Mouse (Mus musculus) megakaryocyte-erythroid progenitor cell, adult 5-6 weeks (primary cell): Measurements from ENCODE around the gene Ptprd. TPM values are rescaled to one million over a fixed set of nuclear protein-coding genes. Genes with fewer than 3 reads are reported as not detected.
"Not testable (repeated sequence)": the region's sequence is repeated elsewhere in the genome, so short reads cannot be mapped to it uniquely, and the experiment has no call there.

Experiments
- ATAC-seq: replicated peaks from 2 replicates; pipeline ENCODE4 v1.8.0; 2016; ENCODE audit warnings: mild to moderate bottlenecking, inconsistent platforms; ENCODE audit not compliant: severe bottlenecking, poor library complexity, low FRiP score, low TSS enrichment
- total RNA-seq, 2 experiments: library from RNA; stranded (forward) in 1 of 2; stranded (reverse) in 1 of 2; fragments of 200-1000, 215-1000 nt in 1 of 2; fragments of >200 nt in 1 of 2; fragmentation: Nextera tagmentation in 1 of 2; gene quantifications; 2 replicates each; pipeline ENCODE4 v1.2.3; 2014 to 2017

The Ptprd gene
- total RNA-seq, 2 experiments from 2014 or later, result not detected

DNA sequence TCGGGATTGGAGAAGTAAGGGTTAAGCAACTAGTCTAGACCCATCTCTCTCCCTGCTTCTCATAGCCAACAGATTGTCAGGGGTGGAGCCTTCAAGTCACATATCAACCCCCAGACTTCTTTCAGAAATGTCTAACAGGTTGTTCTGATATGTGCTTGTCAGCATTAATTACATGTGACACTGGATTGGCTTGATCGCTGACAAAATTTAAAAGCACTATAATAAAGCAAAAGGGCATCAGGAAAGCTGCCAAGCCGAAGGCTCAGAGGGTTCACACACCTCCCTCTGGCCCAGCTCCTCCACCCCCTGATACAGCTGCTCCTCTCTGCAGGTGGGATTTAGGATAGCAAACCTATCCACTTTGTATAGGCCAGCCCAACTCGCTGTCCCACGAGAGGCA is 1775.8 kb downstream of the Ptprd start:
- ATAC-seq, result no peak

DNA sequence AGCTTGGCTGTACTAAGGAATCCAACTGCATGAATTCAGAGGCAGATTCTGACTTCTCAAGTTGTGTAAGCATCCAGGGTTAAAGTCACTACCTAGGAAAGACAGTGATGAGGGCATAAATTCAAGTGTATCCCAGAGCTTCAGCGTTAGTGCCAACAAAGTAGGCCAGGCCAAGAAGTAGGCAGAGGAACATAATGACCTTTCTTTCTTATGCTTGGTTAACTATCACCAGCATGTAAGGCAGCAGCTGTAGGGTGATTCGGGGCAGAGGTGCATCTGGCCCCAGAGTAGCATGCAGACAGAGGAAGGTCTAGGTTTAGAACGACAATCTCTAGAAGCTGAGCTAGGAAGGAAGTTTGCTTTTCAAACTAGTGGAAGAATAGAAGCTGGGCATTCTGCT is 1782.0 kb downstream of the Ptprd start:
- no peak for ATAC-seq

DNA sequence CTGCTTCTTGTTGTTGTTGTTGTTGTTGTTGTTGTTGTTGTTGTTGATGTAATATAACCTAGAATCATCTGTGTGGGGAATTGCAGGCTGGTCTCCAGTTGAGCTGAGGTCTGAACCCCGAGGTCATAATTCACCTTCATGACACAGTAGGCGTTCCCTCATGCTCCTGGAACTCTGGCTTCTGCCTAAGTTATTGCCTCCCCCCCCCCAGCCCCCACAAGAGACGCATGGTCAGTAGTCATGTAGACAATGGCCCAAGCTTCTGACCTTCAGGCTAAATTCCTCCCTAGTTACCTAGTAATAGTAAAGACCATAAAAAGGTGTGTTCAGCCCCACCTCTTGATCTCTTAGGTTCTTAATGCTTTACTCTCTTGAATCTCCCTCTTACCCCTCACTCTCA is 1784.7 kb downstream of the Ptprd start:
- ATAC-seq, result not testable (repeated sequence)

DNA sequence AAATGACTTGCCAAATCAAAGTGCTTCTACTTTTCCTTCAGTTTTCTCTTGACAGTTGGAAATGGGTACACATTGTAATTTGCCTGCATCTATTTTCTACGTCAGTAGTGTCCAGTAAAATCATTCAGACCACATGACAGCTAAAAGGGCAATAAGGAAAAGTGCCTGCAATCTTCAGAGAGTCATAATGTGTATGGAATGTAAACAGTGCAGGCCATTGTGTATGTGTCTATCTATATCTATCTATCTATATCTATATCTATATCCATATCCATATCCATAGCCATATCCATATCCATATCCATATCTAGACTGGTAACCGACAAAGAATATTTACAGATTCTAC is 1786.6 kb downstream of the Ptprd start:
- no peak for ATAC-seq

DNA sequence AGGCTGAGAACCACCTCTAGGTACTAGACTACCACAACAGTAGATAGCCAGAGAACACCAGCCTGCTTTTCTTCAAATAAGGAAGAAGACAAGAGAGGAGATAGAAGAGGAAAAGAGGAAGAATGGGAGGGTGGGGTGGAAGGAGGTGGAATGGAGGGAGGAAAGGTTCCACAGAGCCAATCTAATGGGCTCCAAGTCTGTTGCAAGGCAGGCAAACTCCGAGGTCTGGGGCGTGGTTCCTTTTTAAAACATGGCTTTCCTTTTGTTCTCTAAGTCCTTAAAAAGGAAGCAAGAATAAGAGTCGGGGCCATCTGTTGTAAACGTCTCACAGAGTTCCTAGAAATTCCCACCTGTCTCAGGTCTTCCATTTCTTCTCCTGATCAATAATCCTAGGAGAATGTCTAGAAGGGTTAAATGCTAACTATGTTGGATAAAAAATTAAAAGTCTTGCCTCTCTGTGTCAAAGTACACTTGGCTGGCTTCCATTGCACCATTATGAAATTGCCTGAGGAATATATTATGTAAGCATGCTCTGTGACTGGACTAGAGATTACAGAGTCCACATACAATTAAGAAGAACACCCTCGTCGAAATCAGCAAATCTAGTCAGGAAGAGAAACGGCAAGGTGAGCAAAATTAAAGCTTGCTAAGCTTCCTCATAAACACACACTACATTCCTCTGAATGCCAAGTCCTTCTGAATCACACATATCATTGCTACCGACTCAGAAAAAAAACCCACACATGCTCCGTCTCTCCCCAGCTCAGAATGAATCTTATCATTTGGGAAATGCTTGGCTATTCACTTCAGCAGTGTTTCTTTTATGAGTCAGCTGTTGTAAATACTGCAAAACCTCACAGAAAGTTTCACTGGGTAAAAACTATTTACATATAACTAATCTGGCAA is 1787.2 kb downstream of the Ptprd start:
- ATAC-seq, result no peak

DNA sequence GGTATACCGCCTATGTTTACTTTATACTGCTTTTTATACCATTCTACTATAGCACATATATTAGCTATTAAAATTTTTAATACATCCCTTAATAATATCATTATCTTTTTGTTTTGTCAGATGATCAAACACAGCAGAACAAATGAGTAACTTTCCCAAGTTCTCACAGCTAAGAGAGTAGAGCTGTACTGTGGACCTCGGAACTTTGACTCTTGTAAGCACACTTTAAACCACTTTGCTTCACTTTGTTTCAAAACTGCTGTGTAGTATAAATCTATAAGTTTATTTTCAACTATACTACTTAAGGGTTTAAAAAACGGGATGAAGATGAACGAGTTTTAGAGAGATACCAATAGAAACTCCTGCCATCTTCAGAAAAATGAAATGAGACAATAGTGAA is 1789.6 kb downstream of the Ptprd start:
- ATAC-seq, result no peak

DNA sequence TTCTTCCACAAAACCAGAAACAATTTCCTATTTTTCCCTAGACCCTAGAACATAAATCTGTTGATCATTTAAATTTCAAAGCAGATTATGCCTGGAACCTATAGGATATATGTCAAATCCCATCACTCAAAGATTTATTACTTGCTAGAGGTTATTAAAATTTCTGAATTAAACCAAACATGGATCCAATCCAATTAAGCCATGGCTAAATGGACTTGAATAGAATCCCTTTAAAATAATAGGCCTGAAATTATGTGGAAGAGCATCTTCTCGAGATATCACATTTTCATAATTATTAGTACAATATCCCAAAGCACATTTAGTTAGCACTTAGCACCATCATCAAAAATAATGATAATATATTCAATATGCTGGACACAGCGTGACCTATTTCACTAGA is 1792.1 kb downstream of the Ptprd start:
- no peak for ATAC-seq

DNA sequence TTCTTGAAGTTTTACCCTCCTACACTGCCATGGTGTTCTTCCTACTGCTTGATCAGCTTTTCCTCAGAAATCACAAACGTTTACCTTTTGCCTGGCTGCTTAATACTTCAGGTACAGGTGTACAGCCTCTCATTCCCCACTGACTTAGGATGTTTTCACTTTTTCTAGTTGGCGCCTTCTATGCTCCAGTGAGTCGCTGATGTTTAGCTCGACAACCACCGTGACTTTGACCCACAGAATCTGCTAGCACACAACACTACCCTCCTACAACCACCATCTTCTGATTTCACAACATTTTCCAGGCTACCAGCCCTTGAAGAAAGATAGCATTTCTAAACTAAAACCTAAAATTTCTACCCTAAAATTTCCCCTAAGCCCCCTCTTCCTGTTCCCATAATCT is 1794.1 kb downstream of the Ptprd start:
- no peak for ATAC-seq

DNA sequence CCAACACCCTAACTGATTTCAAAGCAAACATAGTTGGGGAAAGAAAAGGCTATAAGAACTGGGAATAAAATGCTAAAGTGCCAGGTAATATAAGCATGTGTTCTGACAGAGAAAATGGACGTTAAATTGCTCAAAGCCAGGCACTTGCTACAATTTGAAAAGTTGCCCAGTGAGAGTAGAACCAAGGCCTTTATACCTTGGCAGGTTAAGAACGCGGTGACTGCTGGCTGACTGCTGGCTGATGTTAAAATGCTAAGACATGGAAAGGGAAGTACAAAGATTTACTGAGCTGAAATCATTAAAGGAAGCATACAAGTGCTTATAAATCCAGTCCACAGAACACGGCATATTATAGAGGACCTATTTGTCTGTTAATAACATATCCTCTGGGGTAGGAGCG is 1796.1 kb downstream of the Ptprd start:
- no peak for ATAC-seq

DNA sequence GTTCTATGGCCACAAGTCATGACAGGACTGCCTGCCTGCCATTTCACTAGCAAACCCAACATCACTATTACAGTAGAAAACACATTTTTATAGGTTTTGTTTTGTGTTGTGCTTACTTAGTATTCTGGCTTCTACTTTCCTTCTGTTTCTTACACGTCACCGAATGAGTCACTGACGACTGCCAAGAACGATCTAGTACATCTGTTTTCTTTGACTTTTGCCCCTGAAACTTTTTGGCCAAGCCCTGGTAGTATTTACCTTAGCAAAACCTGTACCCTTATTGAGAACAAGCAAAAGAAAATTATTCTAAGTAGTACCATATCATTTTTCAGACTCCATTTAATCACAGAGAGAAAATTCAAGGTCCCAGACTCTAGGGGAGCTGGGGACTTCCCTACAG is 1797.2 kb downstream of the Ptprd start:
- no peak for ATAC-seq

DNA sequence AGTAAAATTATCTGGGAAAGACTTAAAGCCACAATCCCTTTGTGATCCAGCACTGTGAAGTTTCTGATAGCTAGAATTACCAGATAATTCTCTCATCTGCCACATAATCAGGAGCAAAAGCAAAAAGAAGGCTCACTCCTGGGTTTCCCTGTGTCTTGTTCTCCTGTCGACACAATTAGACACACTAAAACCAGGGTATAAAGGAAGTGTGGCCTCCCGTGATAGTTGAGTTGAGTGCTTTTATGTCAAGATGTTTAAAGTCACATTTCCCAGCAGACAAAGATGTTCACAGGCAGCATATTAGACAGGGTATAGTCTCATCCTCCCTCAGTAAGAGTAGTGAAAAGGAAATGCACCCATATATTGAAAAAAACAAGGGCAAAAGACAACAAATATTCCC is 1801.7 kb downstream of the Ptprd start:
- no peak for ATAC-seq

DNA sequence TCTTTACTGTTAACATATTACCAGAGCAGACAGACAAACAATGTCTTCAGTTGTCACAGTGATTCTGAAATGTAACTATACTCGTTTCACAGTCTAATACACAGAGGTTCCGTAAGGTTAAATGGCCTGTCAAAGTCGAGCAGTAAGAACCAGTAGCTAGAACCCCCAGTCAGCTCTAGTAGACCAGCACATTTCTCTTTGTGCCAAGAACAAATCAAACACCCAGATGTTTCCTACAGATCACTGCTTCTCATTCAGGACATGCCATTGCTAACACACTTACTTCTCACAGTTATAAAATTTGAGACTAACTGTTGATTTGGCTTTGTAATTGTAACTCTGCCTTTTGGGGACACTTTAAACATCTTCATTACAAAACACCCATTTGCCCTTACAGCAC is 1802.6 kb downstream of the Ptprd start:
- no peak for ATAC-seq

DNA sequence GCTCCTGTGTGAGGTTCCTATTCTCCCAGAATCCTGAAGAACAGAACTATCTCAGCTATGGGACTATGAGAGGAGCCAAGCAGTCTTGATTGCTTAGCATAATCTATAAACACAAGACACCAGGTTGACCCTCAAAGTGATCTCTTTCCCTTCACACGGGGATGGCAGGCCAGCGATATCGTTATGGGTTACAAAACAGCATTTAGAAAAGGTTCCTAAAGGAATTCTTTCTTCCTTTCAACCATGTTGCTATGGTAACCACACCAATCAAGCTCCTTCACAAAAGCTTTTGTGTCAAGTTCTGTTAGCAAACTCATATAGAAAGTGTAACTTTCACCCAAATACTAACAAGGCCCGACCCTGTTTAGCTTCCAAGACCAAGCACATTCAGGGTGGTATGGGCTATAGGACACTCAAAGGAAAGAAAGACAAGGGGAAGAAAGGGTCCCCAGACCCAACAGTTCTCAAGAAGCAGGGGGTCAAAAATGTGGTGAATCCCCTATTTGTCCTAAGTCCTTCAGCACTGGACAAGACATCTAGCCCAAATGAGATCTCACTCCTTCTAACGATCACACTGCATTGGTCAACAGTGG is 1805.8 kb downstream of the Ptprd start:
- no peak for ATAC-seq

DNA sequence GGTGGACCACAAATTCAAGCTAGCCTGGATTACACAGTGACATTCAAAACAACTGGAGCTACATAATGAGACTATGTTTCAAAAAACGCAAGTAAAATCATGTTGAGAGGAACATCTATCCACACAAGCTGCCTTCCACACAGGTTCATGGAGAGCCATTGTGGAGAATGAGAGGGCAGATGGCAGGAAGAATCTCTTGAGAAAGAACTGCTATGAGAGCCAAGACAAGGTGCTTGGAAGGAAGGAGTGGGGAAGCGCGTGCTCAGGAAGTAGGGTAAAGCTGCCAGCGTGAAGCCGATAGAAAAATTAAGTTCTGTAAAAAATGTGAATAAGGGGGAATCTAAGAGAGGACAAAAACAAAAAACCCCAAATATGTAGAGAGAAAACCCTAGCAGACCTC is 1808.5 kb downstream of the Ptprd start:
- ATAC-seq, result no peak

DNA sequence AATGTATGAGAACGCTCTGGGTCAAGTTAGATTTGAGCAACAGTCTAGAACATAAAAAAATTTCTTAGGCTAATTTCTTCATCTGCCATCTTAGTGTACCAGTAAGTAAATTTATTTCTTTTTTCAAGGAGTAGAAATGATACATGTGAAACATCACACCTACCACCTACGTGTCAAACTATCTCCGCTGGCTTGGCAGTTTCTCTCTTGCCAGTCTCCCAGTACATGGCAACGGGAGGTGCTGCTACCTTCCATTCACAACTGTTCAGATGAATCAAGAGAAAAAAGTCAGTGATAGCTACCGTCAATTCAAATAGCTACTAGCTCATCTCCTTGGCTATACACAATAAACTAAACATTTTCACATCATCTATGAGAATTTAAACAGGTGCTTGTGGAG is 1823.9 kb downstream of the Ptprd start:
- ATAC-seq, result no peak

DNA sequence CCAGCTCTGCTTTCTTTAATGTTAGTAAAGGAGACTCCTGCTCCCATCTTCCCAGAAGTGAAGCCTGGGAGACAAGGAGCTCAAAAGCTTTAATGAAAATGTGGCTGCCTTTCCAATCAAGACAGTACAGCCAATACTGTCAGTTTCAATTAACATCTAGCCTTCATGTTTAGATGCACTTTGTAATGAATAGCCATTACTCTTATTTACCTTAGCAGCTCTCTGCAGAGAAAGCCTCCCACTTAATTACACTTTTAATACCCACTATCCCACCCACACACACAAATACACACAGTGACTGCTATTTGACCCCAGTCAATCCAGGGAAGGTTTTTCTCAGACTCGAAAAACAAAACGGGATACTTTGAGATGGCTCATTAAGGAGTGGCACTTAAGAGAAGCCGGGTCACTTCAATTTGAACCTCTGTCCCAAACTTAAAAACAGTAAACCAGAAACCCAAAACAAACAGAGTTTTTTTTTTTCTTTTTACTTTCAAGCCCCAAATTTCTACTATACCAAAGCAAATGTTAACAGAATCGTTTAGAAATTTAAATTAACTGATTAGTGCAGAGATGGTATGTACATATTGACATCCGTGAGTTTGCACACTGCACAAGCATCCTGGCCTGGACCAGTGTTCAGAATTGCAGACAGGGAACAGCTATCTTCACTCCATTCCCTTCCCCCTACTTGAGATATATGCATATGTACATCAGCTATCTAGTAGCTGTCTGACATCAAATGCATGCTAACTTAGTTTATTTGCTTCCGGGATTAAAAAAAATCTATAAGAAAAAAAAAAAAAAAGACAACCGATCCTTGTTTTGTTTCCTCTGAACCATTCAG is 1824.6 kb downstream of the Ptprd start:
- ATAC-seq, result no peak

DNA sequence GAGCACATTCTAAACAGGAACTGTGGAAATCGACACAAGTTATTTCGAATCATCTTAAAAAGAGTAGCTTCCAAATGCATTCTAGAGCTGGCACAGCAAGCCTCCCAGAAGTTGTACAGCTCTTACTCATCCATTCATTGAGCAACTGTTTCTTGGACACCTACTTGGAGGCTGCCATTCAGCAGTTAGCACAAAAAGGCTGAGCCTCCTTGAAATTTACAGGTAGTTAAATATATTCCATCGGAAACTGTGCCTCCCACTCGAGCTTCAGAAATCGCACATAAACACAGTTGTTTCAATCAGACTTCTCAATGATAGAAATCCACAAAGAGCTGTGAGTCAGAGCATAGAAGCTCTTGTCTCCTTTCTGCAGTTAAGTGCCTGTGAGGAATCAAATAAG is 1825.9 kb downstream of the Ptprd start:
- no peak for ATAC-seq

DNA sequence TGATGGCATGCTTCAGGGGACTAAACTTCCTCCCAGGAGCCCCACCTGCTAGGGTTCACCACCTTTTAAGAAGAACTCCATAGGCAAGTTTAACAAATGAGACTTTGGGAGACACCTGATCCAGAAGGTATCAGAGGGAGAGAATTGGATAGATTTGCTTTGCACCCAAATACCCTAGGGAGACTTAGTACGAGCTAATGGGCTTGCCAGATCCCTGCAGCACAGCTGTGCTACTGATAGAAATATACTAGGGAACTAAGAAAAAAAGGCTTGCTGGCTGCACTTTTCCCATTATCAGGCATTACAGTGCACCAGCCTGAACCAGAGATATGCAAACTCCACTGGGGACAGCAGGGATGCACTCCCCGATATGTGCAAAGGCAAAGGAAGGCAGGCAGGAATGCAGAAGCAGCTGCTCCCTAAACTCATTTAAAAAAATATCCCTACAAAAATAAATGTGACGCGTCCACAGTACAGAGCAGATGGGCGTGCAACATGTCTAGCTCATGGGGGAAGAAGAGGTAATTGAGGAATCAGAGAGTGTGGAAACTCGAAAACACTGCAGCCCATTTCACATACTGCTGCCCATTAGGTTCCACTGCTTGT is 1831.3 kb downstream of the Ptprd start:
- no peak for ATAC-seq

DNA sequence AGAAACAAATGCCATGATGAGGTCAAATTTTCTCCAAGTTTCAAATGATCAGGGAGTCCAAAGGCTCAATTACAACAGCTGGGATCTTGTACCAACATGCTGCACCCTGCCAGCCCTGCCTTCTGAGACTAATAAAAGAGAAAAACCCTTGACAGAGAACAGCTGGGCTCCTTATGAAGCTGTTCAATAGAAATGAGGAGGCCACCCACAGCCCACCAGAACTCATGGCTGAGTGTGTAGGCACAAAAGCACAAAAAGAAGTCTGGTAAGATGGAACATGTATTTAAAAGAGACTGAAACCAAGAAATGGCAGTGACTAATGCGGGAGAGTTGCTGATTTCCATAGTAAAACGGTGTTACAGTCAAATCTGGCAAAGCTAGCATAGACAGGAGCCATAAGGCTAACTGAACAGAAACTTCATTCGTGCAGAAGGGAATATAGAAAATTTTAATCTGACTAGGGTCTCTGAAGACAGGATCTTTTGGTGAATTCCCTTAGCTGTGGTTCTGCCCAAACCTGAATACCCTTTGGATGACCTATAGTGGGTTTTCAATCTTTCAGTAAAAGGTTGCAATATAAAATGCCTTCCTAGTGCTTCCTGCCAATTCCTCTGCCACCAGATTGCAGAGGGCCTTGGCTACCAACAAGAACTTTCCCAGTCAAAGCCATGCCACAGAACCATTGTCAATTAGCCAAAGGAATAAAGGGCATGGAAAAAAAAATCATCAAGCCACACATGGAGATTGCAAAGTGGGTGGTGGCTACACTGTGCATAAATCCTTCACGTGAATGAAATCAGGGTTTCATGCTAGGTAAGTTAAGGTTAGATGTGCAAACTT is 1841.5 kb downstream of the Ptprd start:
- no peak for ATAC-seq
